Mouse (Mus musculus): Measurements from ENCODE around the gene Il1rapl1. TPM values are rescaled to one million over a fixed set of nuclear protein-coding genes. Genes with fewer than 3 reads are reported as not detected.

Il1rapl1 gene
- polyA plus RNA-seq, 1 experiment from 2014 or later, result 0.18 TPM

GRCm38 (mm10) chrX:87002296-87002695 is 1113.1 kb downstream of the Il1rapl1 start:
- Histone ChIP-seq H3K4me1 (ENCODE audit: insufficient read depth) (no peaks in the 10 kb centered on the region), H3K9ac (no peak overlapping the region), H3K36me3 (ENCODE audit: insufficient read depth) (no peaks in the 10 kb centered on the region), H3K4me2 (no peak overlapping the region), H3K27ac (ENCODE audit: low read depth) (no peak overlapping the region), H3K4me3 (ENCODE audit: low read depth, low read length) (no peak overlapping the region), H3K27me3 (ENCODE audit: insufficient read depth, low read length) (no peaks in the 10 kb centered on the region), H3K9me3 (ENCODE audit: low read depth, low read length) (no peaks in the 10 kb centered on the region)
- DNase-seq (no peak), ATAC-seq (ENCODE audit: insufficient read depth) (no peak)
- no peak for TF ChIP-seq CTCF (IDR thresholded peaks at IDR 0.05; ENCODE audit: low read depth)

- H3K4me3 ChIP-seq (ENCODE audit: low read depth, low read length), result no peak overlapping the region
- no peak for TF ChIP-seq CTCF (IDR thresholded peaks at IDR 0.05; ENCODE audit: low read depth)
- H3K9me3 ChIP-seq (ENCODE audit: low read depth, low read length), result no peaks in the 10 kb centered on the region
- H3K4me2 ChIP-seq, result no peak overlapping the region
- no peaks in the 10 kb centered on the region for H3K36me3 ChIP-seq (ENCODE audit: insufficient read depth)
- H3K4me1 ChIP-seq (ENCODE audit: insufficient read depth), result no peaks in the 10 kb centered on the region
- H3K9ac ChIP-seq, result no peak overlapping the region
- no peak overlapping the region for H3K27ac ChIP-seq (ENCODE audit: low read depth)
- DNase-seq (no peak), ATAC-seq (ENCODE audit: insufficient read depth) (no peak)
- 65% methylated on average over 1 of the region's 1 CpGs for WGBS
- H3K27me3 ChIP-seq (ENCODE audit: insufficient read depth, low read length), result no peaks in the 10 kb centered on the region
These were observed 1160.3 kb downstream of the Il1rapl1 start for GRCm38 (mm10) chrX:86955126-86955525.

- TF ChIP-seq CTCF (IDR thresholded peaks at IDR 0.05; ENCODE audit: low read depth), result no peak
- Histone ChIP-seq H3K4me2 (no peak overlapping the region), H3K4me1 (ENCODE audit: insufficient read depth) (no peaks in the 10 kb centered on the region), H3K9ac (no peak overlapping the region), H3K4me3 (ENCODE audit: low read depth, low read length) (no peak overlapping the region), H3K9me3 (ENCODE audit: low read depth, low read length) (no peaks in the 10 kb centered on the region), H3K27me3 (ENCODE audit: insufficient read depth, low read length) (no peaks in the 10 kb centered on the region), H3K27ac (ENCODE audit: low read depth) (no peak overlapping the region), H3K36me3 (ENCODE audit: insufficient read depth) (no peaks in the 10 kb centered on the region)
- no peak for DNase-seq
- 93% methylated on average over 1 of the region's 1 CpGs for WGBS
- no peak for ATAC-seq (ENCODE audit: insufficient read depth)
These were observed 1160.8 kb downstream of the Il1rapl1 start for GRCm38 (mm10) chrX:86954614-86955013.

- TF ChIP-seq CTCF (IDR thresholded peaks at IDR 0.05; ENCODE audit: low read depth), result no peak
- Histone ChIP-seq H3K27me3 (ENCODE audit: insufficient read depth, low read length) (no peaks in the 10 kb centered on the region), H3K4me2 (no peak overlapping the region), H3K9me3 (ENCODE audit: low read depth, low read length) (no peaks in the 10 kb centered on the region), H3K36me3 (ENCODE audit: insufficient read depth) (no peaks in the 10 kb centered on the region), H3K4me3 (ENCODE audit: low read depth, low read length) (no peak overlapping the region), H3K27ac (ENCODE audit: low read depth) (no peak overlapping the region), H3K4me1 (ENCODE audit: insufficient read depth) (no peaks in the 10 kb centered on the region), H3K9ac (no peak overlapping the region)
- 48% methylated on average over 2 of the region's 2 CpGs for WGBS
- DNase-seq (no peak), ATAC-seq (ENCODE audit: insufficient read depth) (no peak)
These were observed 1164.5 kb downstream of the Il1rapl1 start for GRCm38 (mm10) chrX:86950940-86951339.

- no peaks in the 10 kb centered on the region for H3K9me3 ChIP-seq (ENCODE audit: low read depth, low read length)
- no peak overlapping the region for H3K9ac ChIP-seq
- no peak for ATAC-seq (ENCODE audit: insufficient read depth)
- H3K4me2 ChIP-seq, result no peak overlapping the region
- no peak for TF ChIP-seq CTCF (IDR thresholded peaks at IDR 0.05; ENCODE audit: low read depth)
- no peaks in the 10 kb centered on the region for H3K27me3 ChIP-seq (ENCODE audit: insufficient read depth, low read length)
- H3K36me3 ChIP-seq (ENCODE audit: insufficient read depth), result no peaks in the 10 kb centered on the region
- no peak overlapping the region for H3K4me3 ChIP-seq (ENCODE audit: low read depth, low read length)
- H3K27ac ChIP-seq (ENCODE audit: low read depth), result no peak overlapping the region
- no peaks in the 10 kb centered on the region for H3K4me1 ChIP-seq (ENCODE audit: insufficient read depth)
- no peak for DNase-seq
These were observed 1166.3 kb downstream of the Il1rapl1 start for GRCm38 (mm10) chrX:86949112-86949511.

GRCm38 (mm10) chrX:86854835-86855234 is 1260.6 kb downstream of the Il1rapl1 start:
- no peak for TF ChIP-seq CTCF (IDR thresholded peaks at IDR 0.05; ENCODE audit: low read depth)
- Histone ChIP-seq H3K9ac (no peak overlapping the region), H3K4me3 (ENCODE audit: low read depth, low read length) (no peak overlapping the region), H3K36me3 (ENCODE audit: insufficient read depth) (no peaks in the 10 kb centered on the region), H3K27ac (ENCODE audit: low read depth) (no peak overlapping the region), H3K4me1 (ENCODE audit: insufficient read depth) (no peaks in the 10 kb centered on the region), H3K4me2 (no peak overlapping the region), H3K9me3 (ENCODE audit: low read depth, low read length) (no peaks in the 10 kb centered on the region), H3K27me3 (ENCODE audit: insufficient read depth, low read length) (no peaks in the 10 kb centered on the region)
- ATAC-seq (ENCODE audit: insufficient read depth) (no peak), DNase-seq (no peak)
- 78% methylated on average over 2 of the region's 2 CpGs for WGBS

GRCm38 (mm10) chrX:86808218-86808617 is 1307.2 kb downstream of the Il1rapl1 start:
- TF ChIP-seq CTCF (IDR thresholded peaks at IDR 0.05; ENCODE audit: low read depth), result no peak
- DNase-seq (no peak), ATAC-seq (ENCODE audit: insufficient read depth) (no peak)
- Histone ChIP-seq H3K36me3 (ENCODE audit: insufficient read depth) (no peaks in the 10 kb centered on the region), H3K4me1 (ENCODE audit: insufficient read depth) (no peaks in the 10 kb centered on the region), H3K4me3 (ENCODE audit: low read depth, low read length) (no peak overlapping the region), H3K4me2 (no peak overlapping the region), H3K27ac (ENCODE audit: low read depth) (no peak overlapping the region), H3K27me3 (ENCODE audit: insufficient read depth, low read length) (no peaks in the 10 kb centered on the region), H3K9ac (no peak overlapping the region), H3K9me3 (ENCODE audit: low read depth, low read length) (no peaks in the 10 kb centered on the region)
- 65% methylated on average over 3 of the region's 3 CpGs for WGBS

- no peak overlapping the region for H3K27ac ChIP-seq (ENCODE audit: low read depth)
- no peaks in the 10 kb centered on the region for H3K9me3 ChIP-seq (ENCODE audit: low read depth, low read length)
- TF ChIP-seq CTCF (IDR thresholded peaks at IDR 0.05; ENCODE audit: low read depth), result no peak
- H3K9ac ChIP-seq, result no peak overlapping the region
- H3K4me2 ChIP-seq, result no peak overlapping the region
- H3K27me3 ChIP-seq (ENCODE audit: insufficient read depth, low read length), result no peaks in the 10 kb centered on the region
- 72% methylated on average over 2 of the region's 2 CpGs for WGBS
- H3K4me1 ChIP-seq (ENCODE audit: insufficient read depth), result no peaks in the 10 kb centered on the region
- ATAC-seq (ENCODE audit: insufficient read depth) (no peak), DNase-seq (no peak)
- H3K4me3 ChIP-seq (ENCODE audit: low read depth, low read length), result no peak overlapping the region
- H3K36me3 ChIP-seq (ENCODE audit: insufficient read depth), result no peaks in the 10 kb centered on the region
These were observed 1312.7 kb downstream of the Il1rapl1 start for GRCm38 (mm10) chrX:86802725-86803124.

Measured in lung, embryonic 14.5 days (tissue).